Mouse (Mus musculus): ENCODE data around the gene Inka2.

DNA sequence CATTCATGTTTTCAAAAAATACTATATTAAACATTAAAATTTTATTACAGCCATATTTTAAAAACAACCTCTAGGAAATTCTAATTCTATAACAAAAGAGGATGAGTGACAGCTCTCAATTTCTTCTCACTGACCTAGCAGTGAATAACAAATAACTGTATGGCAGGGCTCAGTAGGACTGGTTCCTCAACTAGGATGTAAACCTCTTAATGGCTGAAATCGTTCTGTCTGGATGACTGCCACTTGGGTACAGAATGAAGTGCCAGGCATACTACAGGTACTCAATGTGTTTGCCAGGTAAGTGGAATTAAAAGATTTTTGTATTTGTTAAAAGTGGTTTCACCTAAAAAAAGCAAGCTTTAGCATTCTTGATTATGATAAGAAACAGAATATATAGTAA is 31.7 kb downstream of the Inka2 start:
- TF ChIP-seq CTCF (IDR thresholded peaks at IDR 0.05; ENCODE audit: low read depth) (no peak), EP300 (IDR thresholded peaks at IDR 0.05; ENCODE audit: low read depth) (no peak)

Measured in liver, postnatal 0 days (tissue).